Mouse (Mus musculus) limb, embryonic 15.5 days (tissue): ENCODE data around the gene Dennd5b. TPM values are rescaled to one million over a fixed set of nuclear protein-coding genes. Genes with fewer than 3 reads are reported as not detected.
"Not testable (repeated sequence)": the region's sequence is repeated elsewhere in the genome, so short reads cannot be mapped to it uniquely, and the experiment has no call there.

ENCODE experiments used
- ATAC-seq: fragments of 200-750 bp; cut with Nextera tagmentation; 2 replicates; pipeline ENCODE4 v1.8.0; 2017; ENCODE audit warnings: low read depth, moderate TSS enrichment; ENCODE audit not compliant: insufficient number of reproducible peaks, low FRiP score, low TSS enrichment
- H3K27ac ChIP-seq: fragments of 300-500 bp; sonication (generic); 2 replicates; pipeline ENCODE4 v1.5.1; 2015; ENCODE audit warnings: moderate library complexity, mild to moderate bottlenecking, inconsistent platforms
- H3K27me3 ChIP-seq: fragments of 300-500 bp; sonication (generic); 2 replicates; pipeline ENCODE4 v1.6.1; 2015; ENCODE audit warnings: inconsistent platforms
- H3K36me3 ChIP-seq: fragments of 300-500 bp; sonication (generic); 2 replicates; pipeline ENCODE4 v1.6.1; 2015; ENCODE audit warnings: inconsistent platforms
- H3K4me1 ChIP-seq: fragments of 300-500 bp; sonication (generic); 2 replicates; pipeline ENCODE4 v1.6.1; 2015; ENCODE audit warnings: inconsistent platforms
- H3K4me2 ChIP-seq: fragments of 300-500 bp; sonication (generic); 2 replicates; pipeline ENCODE4 v1.6.1; 2015; ENCODE audit warnings: mild to moderate bottlenecking, inconsistent platforms
- H3K4me3 ChIP-seq: fragments of 300-500 bp; sonication (generic); 2 replicates; pipeline ENCODE4 v1.5.1; 2015; ENCODE audit warnings: mild to moderate bottlenecking, inconsistent platforms
- H3K9ac ChIP-seq: fragments of 300-500 bp; sonication (generic); 2 replicates; pipeline ENCODE4 v1.6.1; 2015; ENCODE audit warnings: inconsistent platforms
- H3K9me3 ChIP-seq: fragments of 300-500 bp; sonication (generic); 2 replicates; pipeline ENCODE4 v1.6.1; 2016; ENCODE audit warnings: inconsistent platforms
- WGBS: fragments of 180-500 bp; shearing (Covaris S2); methylation state at CpG from one replicate; pipeline ENCODE4 v1.1.7; 2015; 5-methylcytosine and 5-hydroxymethylcytosine counted together
- polyA plus RNA-seq: library from polyadenylated mRNA; unstranded; fragments of >200 nt; fragmentation: Nextera tagmentation; extraction: Ambion mirVana; gene quantifications from 2 replicates; pipeline ENCODE4 v1.2.1, GENCODE M21; 2015

Dennd5b gene
- polyA plus RNA-seq, 1 experiment from 2014 or later: 3.4 TPM

DNA sequence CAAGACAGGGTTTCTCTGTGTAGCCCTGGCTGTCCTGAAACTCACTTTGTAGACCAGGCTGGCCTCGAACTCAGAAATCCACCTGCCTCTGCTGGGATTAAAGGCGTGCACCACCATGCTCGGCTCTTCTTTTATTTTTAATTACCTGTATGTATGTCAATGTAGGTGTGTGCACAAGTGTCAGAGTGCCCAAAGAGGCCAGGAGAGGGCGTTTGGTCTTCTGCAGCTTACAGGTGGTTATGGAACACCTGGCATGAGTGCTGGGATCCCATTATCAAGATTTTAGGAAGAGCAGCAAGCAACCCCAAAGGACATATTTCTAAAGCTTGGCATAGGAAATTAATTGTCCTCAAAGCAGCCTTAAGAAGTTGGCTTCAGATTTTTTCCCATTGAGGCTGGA, 159.1 kb downstream of the Dennd5b start:
- WGBS: 71% methylated on average over 4 of the region's 4 CpGs
- no peak overlapping the region for H3K4me2 ChIP-seq
- no peaks in the 10 kb centered on the region for H3K9me3 ChIP-seq
- H3K27ac ChIP-seq: no peak overlapping the region
- H3K27me3 ChIP-seq: no peaks in the 10 kb centered on the region
- ATAC-seq: no peak
- H3K36me3 ChIP-seq: no peaks in the 10 kb centered on the region
- peaks cover 9% of the 10 kb centered on the region; the same call in 1 of the 2 replicates for H3K4me1 ChIP-seq
- H3K4me3 ChIP-seq: no peak overlapping the region
- H3K9ac ChIP-seq: no peak overlapping the region

DNA sequence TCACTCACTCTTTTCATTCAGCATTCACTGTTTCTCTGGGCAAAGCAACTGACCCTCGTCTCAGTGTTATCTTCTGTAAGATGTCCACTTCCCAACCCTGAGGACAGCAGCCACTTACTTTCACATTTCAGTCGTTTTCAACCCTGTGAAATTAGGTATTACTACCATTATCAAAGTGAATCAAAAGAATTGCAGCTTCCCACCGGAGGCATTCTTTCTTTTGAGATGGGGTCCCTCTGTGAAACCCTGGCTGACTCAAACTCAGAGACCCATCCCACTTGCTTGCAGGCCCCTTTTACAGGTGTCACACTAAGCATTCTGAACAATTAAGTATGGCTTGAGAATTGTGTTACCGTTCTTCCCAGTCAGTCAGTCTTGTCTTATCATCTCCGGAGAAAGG, 159.6 kb downstream of the Dennd5b start:
- Histone ChIP-seq H3K4me2 (no peak overlapping the region), H3K4me1 (peaks cover 6% of the 10 kb centered on the region; the same call in 1 of the 2 replicates), H3K27me3 (no peaks in the 10 kb centered on the region), H3K9me3 (no peaks in the 10 kb centered on the region), H3K27ac (no peak overlapping the region), H3K9ac (no peak overlapping the region), H3K36me3 (no peaks in the 10 kb centered on the region), H3K4me3 (no peak overlapping the region)
- WGBS: 70% methylated on average over 5 of the region's 5 CpGs
- ATAC-seq: no peak

DNA sequence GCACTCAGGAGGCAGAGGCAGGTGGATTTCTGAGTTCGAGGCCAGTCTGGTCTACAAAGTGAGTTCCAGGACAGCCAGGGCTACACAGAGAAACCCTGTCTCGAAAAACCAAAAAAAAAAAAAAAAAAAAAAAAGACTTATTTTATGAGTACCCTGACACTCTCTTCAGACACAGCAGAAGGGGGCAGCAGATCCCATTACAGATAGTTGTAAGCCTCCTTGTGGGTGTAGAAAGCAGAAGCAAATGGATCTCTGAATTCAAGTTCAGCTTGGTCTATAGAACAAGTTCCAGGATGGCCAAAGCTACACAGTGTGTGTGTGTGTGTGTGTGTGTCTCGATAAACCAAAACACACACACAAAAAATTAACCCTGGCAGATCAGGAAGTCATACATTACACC, 161.1 kb downstream of the Dennd5b start:
- not testable (repeated sequence) for H3K9me3 ChIP-seq, H3K27me3 ChIP-seq, H3K27ac ChIP-seq, H3K4me1 ChIP-seq, H3K4me3 ChIP-seq, H3K9ac ChIP-seq, ATAC-seq, H3K4me2 ChIP-seq, H3K36me3 ChIP-seq
- 86% methylated on average over 2 of the region's 3 CpGs for WGBS

Other genes with a start within 250 kb of the Dennd5b start
- gene Caprin2, start 205.4 kb downstream of the Dennd5b start, polyA plus RNA-seq: 10.4 and 13.3 TPM in 2 replicates
- 58.6 and 63.9 TPM in 2 replicates for gene Sinhcaf, start 155.2 kb downstream of the Dennd5b start, polyA plus RNA-seq
- gene Gm10203, start 28.5 kb upstream of the Dennd5b start, polyA plus RNA-seq: not detected in 2 replicates
- 12.7 and 14.2 TPM in 2 replicates for gene Etfbkmt, start 38.2 kb upstream of the Dennd5b start, polyA plus RNA-seq
- 24.1 and 24.5 TPM in 2 replicates for gene Amn1, start 87.0 kb upstream of the Dennd5b start, polyA plus RNA-seq
- gene Resf1, start 207.7 kb upstream of the Dennd5b start, polyA plus RNA-seq: 39.7 and 41.7 TPM in 2 replicates